Mouse (Mus musculus): ENCODE measurements around the gene Psmd13.

Psmd13 gene

GRCm38 (mm10) chr7:140944236-140944635 lies 62.5 kb downstream of the Psmd13 start:
- no peak for DNase-seq (ENCODE audit: low spot score in 2 of 2)

DNA sequence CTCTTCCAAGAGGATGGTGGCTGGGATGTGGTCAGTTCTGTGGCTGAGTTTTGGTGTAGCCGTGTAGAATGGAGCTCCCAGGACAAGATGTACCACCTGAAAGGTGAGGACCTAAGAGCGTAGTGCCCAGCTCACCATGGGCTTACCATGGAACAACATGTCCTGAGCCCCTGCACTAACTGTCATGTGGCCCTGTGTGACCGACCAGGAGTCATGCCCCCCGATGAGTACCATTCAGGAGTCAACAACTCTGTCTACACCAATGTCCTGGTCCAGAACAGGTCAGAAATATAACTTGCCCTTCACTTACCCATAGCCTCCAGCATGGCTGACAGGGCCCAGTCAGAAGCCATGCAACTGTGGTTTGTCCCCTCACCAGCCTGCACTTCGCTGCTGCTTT lies 63.5 kb downstream of the Psmd13 start:
- no peak for DNase-seq (ENCODE audit: low spot score in 2 of 2)

DNA sequence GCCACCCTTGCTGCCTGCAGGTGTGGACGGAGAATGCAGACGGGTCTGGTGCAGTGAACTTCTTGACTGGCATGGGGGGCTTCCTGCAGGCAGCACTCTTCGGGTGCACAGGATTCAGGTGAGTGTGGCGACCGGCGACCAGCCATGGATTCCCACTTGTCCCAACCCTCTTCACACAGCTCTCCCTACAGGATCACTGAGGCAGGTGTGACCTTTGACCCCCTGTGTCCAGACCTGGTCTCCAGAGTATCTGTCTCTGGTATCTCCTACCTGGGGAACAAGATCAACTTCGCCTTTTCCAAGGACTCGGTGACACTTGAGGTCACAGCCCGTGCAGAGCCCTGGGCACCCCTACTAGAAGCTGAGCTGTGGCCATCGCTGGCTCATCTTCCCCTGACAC lies 64.5 kb downstream of the Psmd13 start:
- no peak for DNase-seq (ENCODE audit: low spot score in 2 of 2)

- no peak for DNase-seq (ENCODE audit: low spot score in 2 of 2)
Observed at GRCm38 (mm10) chr7:140946980-140947379, 65.2 kb downstream of the Psmd13 start.

DNA sequence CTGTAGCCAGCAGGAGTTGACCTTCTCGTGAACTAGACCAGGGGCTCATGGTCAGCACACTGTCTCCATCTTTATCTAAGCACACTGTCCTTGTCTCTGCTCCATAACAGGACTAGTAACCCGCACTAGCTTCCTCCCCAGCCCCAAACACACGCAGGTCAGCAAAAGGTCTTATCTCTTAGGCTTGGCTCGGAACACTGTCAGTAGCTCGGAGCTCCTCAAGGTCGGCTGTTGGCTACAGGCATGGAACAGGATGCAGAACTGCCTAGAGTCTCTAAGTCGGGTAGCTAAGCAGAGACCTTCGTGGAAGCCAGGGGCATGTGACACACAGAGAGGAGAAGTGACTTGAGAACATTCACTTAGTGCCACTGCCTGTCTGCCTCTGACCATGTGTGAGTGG lies 66.4 kb downstream of the Psmd13 start:
- no peak for DNase-seq (ENCODE audit: low spot score in 2 of 2)

All from frontal cortex, postnatal 10 days (tissue).